Mouse (Mus musculus) cerebellum, postnatal 10 days (tissue): Measurements from ENCODE around the gene Allc.

Experiments used
- DNase-seq, 2 experiments: peaks; one replicate each; pipeline ENCODE4 v3.0.0; 2021; ENCODE audit warnings: mixed read lengths in 2 of 2

The Allc gene

DNA sequence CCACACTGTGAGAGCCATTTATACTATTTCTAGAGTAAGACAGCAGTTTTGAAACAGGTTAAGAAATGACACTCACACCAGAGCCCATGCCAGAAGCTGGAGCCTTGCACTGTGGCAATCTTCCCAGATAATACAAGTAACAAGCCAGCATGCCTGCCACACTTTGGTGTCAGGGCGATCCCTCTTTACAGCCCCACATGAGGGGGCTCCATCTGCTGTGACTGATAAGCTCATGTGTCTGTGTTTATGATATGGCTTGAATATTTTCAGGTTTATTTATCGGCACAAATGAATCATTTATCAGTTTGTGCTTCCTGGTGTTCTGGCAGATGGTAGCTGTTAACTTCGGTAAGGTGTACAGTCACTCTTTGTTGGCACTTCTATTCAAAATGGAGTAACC is 4.2 kb downstream of the Allc start:
- DNase-seq = peak; percentile 38 to 49

DNA sequence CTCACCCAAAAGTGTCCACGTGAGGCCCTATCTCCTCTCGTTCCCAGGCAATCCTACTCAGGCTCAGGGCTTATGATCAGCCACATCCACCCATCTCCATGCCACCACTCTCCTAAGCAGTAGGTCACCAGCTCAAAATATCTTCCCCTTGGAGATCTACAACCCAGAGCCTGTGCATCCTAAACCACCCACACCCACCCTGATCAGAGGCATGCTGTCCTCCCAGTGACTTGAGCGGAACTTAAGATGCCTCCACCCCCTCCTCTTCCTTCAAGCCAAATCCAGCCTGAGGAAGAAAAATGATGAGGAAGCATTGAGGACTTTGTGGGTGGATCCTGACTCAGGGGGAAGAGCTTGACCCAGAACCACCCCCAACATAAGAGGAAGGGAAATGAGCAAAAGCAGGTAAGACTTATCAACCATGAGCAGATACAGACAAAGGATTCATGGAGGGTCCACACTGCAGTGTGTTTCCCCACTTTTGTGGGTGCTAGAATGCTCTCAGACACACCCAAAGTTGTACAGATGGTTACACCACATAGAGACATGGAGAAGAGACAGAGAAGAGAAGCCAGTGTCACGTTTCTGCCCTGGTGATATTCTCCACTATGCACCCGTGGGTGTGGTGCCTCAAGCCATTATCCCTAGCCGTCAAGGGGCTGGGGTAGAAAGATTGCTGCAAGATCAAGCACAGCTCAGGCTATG is 6.8 kb downstream of the Allc start:
- no peak for DNase-seq

DNA sequence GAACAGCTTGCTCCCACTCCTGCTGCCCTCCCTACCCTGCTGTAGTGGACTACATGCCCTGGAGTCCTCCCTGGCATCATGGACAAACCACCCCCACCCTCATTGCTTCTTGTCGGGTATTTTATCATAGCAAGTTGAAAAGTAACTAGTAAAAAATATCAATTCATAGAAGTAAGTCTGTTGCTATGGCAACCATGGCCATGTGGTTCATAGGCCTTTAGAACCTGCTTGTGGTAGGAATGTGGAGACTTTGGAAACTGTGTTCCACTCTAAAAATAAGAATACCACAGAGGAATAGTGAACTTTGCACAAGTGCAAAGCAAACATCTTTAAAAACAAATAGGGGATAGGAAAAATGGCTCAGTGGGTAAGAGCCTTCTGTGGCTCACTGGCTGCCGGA is 10.1 kb downstream of the Allc start:
- no peak for DNase-seq

GRCm38 (mm10) chr12:28552299-28552698 is 30.0 kb downstream of the Allc start, which contains the start of gene Dcdc2c:
Gene Dcdc2c, minus strand, starts transcription at chr12:28552399.
- DNase-seq = no peak

- DNase-seq = no peak
Measured at GRCm38 (mm10) chr12:28551775-28552174, 30.5 kb downstream of the Allc start.

- no peak for DNase-seq
Measured at GRCm38 (mm10) chr12:28548887-28549286, 33.4 kb downstream of the Allc start.

DNA sequence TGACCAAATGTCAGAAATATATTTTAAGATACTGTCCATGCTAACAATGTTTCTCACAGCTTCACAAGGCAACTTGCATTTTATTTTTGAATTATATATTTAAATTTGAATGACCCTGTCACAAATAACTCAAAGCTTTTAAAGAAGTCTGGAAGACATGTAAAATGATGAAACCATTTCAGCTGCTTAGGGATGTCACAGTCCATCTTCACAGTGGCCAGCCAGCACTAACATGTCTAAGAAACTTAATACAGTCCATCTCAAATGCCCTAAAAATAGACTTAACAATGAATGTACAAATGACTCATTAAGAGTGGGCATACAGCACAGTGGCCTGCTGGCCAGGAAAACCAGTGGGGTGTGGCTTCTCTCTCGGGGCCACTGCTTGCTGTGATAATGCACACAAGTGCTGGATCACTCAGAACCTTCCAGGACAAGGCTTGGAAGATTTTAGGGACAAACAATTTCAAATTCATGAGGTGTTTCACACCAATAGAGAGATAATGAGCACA is 68.0 kb downstream of the Allc start:
- no peak for DNase-seq

DNA sequence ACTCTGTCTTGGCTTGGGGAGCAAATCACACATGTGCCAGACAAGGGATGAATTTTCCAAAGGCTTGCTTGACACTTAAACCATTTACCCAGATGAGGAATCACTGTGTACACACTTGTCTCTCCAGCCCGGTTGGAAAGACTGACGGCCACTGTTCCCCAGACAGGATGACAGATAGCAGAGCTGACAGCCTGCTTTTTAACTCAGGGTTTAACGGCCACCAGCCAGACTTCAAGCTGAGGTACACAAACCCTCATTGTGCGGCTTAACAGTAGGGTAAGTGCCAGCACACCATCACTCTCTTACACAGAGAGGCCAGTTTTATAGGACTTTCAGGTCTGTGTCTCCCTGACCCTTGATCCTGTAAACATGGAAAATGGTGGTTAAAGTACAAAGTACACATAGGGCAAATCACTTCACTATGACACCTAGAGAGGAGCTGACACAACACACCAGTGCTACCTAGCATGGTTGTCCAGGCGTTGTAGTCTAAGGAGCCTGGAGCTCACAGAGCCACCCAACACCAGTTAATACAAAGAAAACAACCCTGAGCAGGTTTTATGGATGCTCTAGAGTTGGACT is 72.5 kb downstream of the Allc start:
- no peak for DNase-seq
